Mouse (Mus musculus) brain, adult 2 months (tissue): ENCODE data around the gene Myo1e.
A peak's percentile ranks its signal among the peaks of the same experiment; 100 is the strongest.

Experiments
- DNase-seq: peaks from one replicate; pipeline ENCODE4 v3.0.0; 2011; ENCODE audit warnings: low read depth, low spot score

Gene Myo1e

DNA sequence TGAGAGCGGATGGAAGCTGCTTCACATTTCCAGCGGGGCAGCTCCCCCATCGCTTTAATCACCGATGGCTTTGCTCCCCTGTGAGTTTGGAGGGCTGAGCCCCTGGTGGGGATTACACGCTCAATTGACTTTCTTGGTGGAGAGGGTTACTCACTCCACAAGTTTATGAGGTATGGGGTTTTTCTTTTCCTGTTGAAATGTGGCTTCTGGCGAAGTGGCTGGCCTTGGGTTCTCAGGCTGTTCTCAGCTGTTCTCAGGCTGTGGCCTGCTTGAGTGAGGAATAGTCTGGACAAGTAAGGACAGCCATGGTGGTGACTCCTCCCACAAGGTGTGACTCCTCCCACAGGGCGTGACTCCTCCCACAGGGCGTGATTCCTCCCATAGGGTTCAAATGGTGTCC, 149.1 kb downstream of the Myo1e start:
- no peak for DNase-seq

DNA sequence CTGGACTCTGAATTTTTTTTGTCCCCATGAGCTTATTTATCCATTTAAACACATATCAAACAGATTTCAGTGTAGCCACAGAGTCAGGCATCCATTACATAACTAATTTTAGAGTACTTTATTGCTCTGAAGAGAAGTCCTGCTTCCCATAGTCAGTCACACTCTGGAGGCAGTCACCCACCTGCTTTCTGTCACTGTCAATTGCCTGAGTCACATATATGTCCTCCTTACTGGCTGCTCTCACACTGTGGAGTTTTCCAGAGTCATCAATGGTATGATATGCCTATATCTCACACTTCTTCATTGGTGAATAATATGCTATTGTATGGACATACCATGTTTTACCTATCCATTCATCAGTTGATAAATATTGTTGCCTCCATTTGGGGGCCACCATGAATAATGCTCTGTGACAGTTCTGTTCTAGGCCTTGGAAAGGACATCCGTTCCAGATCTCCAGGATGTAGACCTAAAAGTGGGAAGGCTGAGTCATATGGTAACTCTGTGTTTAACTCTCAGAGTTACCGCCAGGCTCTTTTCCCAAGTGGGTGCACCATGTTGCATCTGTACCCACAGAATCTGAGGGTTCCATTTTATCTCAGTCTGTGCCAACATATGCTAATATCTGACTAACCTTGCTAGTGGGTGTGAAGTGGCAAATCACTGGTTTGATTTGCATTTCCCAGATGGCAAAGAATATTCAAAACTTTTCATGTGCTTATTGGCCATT, 152.4 kb downstream of the Myo1e start:
- DNase-seq: peak; percentile 82

DNA sequence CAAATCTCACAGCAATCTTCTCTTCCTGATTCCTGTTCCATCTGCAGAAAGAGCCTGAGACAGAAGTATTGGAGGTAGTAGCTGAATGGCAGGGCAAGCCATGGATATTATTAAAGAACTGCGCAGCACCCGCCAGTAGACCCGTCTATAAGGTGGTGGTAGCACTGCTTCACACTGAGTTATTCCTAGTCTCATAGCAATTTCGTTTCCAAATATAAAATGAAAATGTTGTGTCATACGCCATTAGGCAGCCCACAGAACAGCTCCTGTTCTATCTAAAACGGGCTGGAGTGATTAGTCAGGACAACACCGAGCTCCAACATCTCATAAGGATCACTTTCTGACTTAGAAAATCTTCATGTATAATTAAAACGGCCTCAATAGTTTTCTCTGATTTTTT, 157.6 kb downstream of the Myo1e start:
- peak; percentile 78 for DNase-seq

DNA sequence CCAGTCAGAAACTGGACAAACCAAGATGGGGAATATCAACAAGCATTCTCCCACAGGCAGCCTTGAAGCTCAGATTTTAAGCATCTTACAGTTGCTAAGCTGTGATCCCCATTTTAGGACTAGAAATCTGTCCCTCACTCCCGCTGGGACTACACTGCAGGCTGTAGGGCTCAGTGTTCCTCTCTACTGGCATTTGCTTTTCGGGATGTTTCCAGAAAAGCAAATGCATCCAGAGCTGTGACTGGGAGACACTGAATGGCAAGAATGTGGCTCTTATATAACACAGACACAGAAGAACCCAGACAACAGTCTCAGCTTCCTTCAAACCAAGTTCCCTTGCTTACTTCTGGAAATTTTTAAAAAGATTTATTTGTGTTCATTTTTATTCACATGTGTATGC, 158.8 kb downstream of the Myo1e start:
- peak; percentile 47 for DNase-seq

DNA sequence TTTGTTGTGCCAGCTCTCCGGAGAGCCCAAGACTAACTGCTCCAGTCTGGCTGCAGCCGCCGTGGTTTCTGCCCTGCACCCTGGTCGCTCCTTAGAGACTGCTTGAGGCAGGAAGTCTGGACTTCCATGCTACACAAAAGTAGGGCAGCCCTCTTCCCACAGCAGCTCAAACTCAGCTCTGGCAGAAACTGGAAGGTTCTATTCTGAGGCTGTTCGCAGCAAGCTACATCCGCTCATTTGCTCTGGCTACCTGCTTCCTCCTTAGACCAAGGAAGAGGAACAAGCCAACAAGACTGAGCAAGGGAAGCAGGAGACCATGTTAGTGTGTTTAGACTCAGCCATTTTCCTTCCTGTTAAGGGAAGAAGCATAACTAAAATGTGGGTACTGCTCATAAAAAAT, 159.7 kb downstream of the Myo1e start:
- peak; percentile 70 for DNase-seq

DNA sequence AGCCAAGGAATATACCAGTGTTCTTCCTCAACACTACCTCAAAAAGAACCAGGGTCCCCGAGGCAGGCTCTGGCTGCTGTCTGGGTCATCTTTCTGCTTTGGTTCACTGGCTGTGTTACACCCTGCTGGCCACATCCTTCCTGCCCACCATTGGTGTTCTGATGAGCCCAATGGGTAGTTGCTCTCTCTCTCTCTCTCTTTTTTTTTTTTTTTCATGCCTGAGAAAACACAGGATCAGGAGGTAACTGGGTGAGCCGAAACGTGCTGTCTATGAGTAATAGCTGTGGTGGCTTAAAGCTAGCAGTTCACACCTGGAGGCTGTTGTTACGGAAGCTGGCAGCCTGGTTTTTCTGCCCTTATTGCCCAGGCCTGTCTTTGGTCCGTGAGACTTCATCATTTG, 164.5 kb downstream of the Myo1e start:
- no peak for DNase-seq

DNA sequence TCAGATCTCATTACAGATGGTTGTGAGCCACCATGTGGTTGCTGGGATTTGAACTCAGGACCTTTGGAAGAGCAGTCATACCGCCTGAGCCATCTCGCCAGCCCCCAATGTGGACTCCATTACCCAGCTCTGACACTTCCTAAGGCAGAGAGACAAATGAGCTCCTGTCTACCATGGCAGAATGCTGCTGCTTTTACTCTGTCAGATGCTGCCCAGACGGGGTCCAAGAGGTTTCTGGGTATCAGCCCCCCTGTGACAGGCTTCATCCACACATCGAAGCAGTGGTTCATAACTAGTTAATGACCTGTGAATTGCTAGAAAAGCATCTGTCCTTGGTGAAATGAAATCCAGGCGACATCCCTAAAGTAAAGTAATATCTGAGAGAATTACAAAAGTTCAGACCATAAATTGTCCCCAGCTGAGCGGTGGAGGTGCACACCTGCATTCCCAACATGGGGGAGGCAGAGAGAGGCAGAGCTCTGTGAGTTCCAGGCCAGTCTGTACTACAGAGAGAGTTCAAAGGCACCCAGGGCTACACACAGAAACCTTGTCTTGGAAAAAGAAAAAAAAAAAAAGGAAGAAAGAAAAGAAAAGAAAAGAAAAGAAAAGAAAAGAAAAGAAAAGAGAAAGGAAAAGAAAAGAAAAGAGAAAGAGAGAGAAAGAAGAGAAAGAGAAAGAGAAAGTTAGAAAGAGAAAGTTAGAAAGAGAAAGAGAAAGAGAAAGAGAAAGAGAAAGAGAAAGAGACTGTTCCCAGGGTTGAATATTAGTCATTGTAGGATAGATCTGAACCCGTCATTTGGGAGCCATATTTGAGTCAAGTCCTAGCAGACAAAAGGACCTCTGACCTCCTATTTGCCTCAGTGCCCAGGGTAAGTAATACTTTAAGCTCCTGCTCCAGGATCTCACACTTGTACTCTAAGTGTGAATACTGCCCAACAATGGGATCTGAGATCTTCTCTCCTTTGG, 172.6 kb downstream of the Myo1e start:
- DNase-seq: no peak

DNA sequence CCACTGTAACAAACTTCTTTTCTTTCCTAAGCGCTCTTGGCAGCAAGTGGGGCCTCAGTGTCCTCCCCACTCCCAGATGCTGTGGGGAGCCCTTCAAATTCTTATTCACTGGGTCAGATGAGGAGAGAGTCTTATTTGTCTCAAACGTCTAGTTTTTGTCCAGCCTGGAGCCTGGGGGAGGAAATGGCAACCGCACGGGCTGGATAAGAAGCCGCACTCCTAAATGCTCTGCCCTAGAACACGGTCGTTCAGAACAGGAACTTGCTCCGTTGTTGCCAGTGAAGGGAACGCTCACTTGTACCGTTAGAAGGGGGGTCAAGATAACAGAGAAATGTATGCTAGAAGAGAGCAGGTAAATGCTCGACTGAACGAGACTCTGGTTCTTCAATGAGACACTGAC, 174.9 kb downstream of the Myo1e start:
- no peak for DNase-seq

DNA sequence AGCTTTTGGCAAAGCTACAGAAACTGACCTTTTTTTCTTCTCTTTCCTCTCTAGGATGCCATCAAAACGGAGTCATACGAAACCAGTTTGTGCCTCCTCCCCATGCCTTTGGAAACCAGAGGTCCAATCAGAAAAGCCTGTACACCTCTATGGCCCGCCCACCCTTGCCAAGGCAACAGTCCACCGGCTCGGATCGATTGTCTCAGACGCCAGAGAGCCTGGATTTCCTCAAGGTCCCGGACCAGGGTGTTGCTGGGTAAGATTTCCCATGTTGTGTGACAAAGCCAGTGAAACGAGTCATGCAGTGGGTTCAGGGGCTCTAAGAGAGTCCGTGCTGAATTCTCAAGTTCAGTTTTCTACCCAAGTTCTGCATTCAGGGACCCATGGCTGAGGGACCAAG, 176.6 kb downstream of the Myo1e start:
- no peak for DNase-seq

DNA sequence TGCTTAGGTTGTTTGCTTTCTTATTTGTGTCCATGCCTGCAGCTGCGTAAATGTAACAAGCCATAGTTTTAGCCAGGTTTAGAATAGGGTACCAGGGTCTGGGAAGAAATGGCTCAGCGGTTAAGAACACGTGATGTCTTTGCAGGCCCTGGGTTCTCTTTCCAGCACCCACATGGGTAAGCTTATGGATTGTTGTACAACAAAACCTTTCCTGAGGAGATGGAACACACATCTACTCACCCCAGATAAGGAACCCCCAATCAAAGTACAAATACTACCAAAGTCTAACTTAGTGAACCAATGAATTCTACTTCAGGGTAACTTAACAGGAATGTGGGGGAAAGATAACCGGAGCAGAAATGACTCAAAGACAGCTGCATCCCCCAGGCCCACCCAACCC, 177.3 kb downstream of the Myo1e start:
- DNase-seq: no peak

DNA sequence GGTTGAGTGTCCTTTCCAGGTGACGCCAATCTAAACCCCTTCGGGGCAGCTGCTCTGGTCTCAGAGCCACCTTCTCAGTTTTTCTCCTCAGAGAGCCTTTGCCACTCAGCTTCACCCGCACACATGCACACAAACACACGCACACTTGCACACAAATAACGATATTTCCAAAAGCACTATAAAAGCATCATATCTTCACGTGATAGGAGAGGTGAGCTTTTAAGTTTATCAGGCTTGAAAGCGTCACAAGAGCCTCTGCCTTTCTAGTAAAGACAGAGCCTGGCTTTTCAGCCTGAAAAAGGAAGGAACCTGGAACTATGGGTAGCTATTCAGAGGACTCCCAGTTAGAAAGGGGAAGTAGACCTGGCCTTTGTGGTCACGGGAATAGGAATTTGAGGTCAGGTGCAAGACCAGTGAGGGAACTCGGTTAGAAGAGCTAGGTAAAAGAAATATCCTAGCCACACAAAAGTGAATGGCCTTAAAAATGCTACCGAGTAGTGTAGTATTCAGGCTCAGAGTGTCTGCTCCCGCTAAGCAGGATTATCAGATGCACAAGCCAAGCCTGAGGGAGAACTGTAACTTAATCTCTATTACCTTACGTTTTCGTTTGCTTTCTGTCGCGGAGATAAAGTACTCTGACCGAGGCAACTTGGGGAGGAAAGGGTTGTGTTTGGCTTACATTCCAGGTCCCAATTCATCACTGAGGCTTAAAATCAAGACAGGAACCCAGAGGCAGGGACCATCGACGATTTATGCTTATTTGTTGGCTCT, 178.0 kb downstream of the Myo1e start:
- no peak for DNase-seq

DNA sequence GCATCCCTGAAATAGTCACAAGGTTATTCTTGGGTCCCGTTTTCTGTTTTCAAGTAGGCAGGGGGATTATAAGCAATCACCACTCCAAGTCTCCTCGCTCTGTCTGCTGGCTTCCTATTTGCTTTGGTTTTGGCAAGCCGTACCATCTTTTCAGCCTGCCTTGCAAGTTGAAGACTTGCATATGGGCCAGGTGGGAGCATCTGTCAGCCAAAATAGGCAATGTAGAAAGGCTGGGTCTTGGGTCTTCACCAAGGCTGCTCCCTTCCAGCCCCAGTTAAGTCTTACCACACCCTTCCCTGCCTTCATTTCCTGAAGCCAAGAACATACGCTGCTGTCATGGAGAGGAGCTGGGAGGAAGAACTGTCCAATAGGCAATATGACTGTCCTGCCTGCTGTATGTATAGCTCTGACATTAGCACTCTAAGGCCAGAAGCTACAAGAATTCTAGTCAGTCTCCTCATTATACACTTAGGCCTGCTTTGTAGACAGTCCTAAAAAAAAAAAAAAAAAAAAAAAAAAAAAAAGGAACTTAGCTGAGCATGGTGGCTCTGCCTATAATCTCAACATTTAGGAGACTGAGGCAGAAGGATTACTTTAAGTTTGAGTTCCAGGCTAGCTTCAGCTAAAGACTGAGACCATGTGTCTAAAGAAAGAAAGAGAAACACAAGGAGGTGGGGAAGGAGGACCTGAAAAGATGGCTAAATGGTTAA, 180.4 kb downstream of the Myo1e start:
- DNase-seq: peak; percentile 32

DNA sequence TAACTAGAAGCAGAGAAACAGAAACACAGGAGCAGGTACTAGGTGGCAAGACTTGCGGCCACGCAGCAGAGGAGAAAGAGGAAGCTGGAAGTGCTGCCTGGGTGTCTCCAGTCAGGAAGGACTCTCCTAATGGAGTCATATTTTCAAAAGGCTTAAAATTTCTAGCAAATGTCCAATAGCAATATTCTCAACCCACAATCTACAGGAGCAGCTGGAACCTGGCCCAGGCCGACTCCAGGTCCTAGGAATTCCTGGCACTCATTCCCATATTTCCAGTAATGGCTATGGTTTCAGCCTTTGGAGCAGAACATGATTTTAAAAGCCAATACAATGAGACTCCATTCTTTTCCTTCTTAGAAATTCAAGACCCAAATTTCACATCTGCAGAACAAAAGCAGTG, 182.4 kb downstream of the Myo1e start:
- DNase-seq: no peak

DNA sequence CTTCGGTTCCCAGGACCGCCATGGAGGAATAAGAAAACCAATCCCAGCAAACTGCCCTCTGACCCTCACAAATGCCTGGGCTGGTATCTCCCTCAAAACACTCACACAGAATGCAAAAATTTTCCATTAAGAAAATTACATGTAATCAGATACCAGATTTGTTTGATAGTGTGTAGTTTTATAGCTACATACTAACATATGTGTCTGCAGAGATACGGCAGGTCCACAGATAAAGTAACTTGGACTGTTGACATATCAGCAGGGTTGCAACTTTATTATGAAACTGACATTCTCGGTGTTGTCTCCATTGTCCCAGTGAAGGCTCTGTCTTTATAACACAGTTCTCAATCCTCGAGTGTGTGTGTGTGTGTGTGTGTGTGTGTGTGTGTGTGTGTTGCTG, 183.9 kb downstream of the Myo1e start:
- no peak for DNase-seq

DNA sequence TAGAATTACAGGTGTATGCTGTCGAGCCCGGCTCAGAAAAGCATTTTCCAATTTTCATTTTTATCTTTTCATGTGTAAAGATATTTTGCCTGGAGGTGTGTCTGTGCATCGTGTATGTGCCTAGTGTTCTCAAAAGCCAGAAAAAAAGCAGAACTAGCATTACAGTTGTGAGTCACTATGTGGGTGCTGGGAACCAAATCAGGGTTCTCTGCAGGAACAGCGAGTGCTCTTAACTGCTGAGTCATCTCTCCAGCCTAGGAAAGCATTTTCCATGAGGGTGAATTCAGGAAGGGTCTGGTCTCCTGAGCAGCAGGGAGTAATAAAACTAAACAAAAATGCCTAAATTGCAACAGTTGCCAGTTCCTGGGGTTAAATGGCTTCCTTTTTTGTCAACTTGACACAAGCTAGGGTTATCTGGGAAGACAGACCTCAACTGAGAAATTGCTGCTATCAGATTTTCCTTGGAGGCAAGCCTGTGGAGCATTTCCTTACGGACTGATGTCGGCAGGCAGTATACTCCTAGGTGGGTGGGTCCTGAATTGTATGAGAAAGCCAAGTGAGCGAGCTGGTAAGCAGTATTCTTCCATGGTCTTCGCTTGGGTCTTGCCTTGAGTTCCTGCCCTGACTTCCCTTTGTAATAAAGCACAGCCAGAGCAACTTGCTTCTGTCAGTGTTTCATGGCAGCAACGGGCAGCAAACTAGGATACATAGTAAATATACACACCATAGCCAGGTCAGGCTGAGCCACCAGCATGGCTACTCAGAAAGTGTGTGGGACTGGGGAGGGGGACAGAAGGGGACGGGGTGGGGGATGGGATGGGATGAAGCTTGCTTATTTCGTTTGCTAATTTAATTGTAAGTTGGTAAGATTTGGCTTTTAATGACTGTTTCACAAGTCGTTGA, 184.8 kb downstream of the Myo1e start:
- DNase-seq: peak; percentile 46

DNA sequence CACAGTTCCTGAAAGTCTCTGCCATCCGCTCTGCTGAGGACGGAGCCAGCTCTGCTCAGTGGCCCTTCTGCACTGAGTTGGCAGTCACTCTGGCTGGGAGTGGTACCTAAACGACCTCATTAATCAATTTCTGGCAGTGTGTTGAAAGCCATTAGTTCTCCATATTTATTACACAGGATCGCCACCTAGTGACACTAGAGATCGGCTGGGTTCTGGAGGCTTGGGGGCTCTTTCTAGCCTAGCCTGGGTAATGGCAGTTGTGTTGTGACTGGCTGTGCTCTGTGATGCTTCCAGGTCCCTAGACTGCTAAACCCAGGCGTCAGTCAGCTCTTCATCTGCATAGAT, 185.4 kb downstream of the Myo1e start:
- peak; percentile 64 for DNase-seq

DNA sequence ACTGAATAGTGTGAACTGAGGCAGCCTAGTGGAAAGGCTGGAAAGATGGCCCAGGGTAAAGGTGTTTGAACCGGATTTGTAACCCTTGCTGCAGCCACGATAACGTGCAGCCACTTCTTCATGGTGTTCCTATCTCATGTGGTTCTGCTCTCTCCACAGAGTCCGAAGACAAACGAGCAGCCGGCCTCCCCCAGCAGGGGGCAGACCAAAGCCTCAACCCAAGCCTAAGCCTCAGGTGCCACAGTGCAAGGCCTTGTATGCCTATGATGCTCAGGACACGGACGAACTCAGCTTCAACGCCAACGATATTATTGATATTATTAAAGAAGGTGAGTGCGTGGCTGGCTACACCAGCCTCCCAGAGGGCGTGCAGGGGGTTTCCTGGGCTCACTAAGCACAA, 188.5 kb downstream of the Myo1e start:
- peak; percentile 25 for DNase-seq

DNA sequence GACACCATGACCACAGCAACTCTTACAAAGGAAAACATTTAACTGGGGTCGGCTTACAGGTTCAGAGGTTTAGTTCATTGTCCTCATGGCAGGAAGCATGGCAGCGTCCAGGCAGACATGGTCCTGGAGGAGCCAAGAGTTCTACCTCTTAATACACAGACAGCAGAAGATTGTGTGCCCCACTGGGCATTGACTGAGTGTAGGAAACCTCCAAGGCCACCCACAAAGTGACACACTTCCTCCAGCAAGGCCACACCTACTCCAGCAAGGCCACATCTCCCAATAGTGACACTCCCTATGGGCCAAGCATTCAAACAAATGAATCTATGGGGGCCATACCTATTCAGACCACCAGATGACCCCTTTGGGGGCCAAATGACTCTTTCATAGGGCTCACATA, 188.9 kb downstream of the Myo1e start:
- no peak for DNase-seq

DNA sequence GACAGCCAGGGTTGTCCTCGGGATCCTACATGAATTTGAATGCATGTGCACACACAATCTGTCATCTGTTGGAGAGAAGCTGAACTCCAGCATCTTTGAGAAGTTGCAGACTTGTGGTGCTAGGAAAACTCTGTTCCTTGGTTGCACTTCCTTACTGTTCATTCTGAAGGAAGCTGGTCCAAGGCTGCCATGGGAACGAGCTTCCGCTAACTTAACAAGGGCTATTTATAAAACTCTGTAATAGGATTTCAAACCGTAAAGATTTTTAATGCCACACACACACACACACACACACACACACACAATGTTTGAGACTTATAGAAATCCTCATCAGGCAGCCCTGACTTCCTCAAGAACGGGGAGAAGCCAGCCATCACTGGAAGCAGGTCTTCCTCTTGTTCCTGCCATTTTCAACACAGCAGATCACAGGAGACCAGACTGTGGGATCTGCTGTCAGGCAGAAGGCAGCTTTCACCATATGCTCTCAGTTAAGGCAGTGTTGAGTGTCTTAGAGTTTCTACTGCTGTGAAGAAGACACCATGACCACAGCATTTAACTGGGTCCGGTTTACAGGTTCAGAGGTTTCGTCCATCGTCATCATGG, 194.9 kb downstream of the Myo1e start:
- peak; percentile 76 for DNase-seq

DNA sequence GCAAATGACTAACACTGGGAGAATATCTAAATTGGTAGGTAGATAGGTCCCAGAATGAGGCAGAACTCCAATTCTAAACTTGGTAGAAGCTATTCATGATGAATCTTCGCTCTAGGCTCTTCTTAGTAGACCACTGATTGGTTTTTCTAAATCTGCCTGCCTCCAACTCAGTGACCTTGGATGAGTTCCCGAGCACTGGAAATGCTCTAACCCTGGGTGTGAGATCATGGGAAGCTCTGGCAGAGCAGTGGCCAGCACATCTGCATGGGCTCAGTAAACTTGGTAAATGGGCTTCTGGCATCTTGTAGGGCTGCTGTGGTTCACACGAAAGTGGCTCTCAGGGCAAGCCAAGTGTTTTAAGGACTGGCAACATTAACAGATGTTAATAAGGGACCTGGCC, 199.4 kb downstream of the Myo1e start:
- DNase-seq: peak; percentile 47
